Mouse (Mus musculus) hindbrain, embryonic 11.5 days (tissue): ENCODE data around the gene Pcgf3. TPM values are rescaled to one million over a fixed set of nuclear protein-coding genes. Genes with fewer than 3 reads are reported as not detected.

Experiments
- ATAC-seq: fragments of 200-750 bp; cut with Nextera tagmentation; 2 replicates; pipeline ENCODE4 v1.8.0; 2017; ENCODE audit warnings: mild to moderate bottlenecking, moderate TSS enrichment, moderate library complexity; ENCODE audit not compliant: low FRiP score
- DNase-seq: peaks from one replicate; pipeline ENCODE4 v3.0.0-alpha.2; 2015; ENCODE audit warnings: low spot score
- H3K27ac ChIP-seq: fragments of 300-500 bp; sonication (generic); 2 replicates; pipeline ENCODE4 v1.5.1; 2014; ENCODE audit warnings: mild to moderate bottlenecking, low read depth, low read length
- H3K27me3 ChIP-seq: fragments of 300-500 bp; sonication (generic); 2 replicates; pipeline ENCODE4 v1.6.1; 2014; ENCODE audit warnings: mild to moderate bottlenecking, low read length, moderate library complexity, mixed read lengths; ENCODE audit not compliant: control insufficient read depth, insufficient read depth
- H3K36me3 ChIP-seq: fragments of 300-500 bp; sonication (generic); 2 replicates; pipeline ENCODE4 v1.6.1; 2014; ENCODE audit warnings: mild to moderate bottlenecking, low read length, moderate library complexity, mixed read lengths; ENCODE audit not compliant: control insufficient read depth, insufficient read depth
- H3K4me1 ChIP-seq: fragments of 300-500 bp; sonication (generic); replicated peaks from 2 replicates; pipeline ENCODE4 v1.6.1; 2014; ENCODE audit warnings: low read length, mixed read lengths; ENCODE audit not compliant: control insufficient read depth, insufficient read depth
- H3K4me2 ChIP-seq: fragments of 300-500 bp; sonication (generic); replicated peaks from 2 replicates; pipeline ENCODE4 v1.6.1; 2014; ENCODE audit warnings: mild to moderate bottlenecking, low read depth, low read length
- H3K4me3 ChIP-seq: fragments of 300-500 bp; sonication (generic); 2 replicates; pipeline ENCODE4 v1.5.1; 2014; ENCODE audit warnings: low read depth, low read length
- H3K9ac ChIP-seq: fragments of 300-500 bp; sonication (generic); 2 replicates; pipeline ENCODE4 v1.6.1; 2014; ENCODE audit warnings: low read depth, low read length
- H3K9me3 ChIP-seq: fragments of 300-500 bp; sonication (generic); 2 replicates; pipeline ENCODE4 v1.6.1; 2016; ENCODE audit warnings: low read length; ENCODE audit not compliant: control insufficient read depth
- WGBS: fragments of 180-500 bp; shearing (Covaris S2); extraction: QIAGEN DNeasy Blood & Tissue Kit; methylation state at CpG from one replicate; pipeline ENCODE4 v1.1.7; 2014; 5-methylcytosine and 5-hydroxymethylcytosine counted together
- polyA plus RNA-seq: library from polyadenylated mRNA; unstranded; fragments of >200 nt; fragmentation: Nextera tagmentation; extraction: Ambion mirVana; gene quantifications from 2 replicates; pipeline ENCODE4 v1.2.1, GENCODE M21; 2014

The Pcgf3 gene
- 31.8 and 33.1 TPM in 2 replicates for polyA plus RNA-seq

DNA sequence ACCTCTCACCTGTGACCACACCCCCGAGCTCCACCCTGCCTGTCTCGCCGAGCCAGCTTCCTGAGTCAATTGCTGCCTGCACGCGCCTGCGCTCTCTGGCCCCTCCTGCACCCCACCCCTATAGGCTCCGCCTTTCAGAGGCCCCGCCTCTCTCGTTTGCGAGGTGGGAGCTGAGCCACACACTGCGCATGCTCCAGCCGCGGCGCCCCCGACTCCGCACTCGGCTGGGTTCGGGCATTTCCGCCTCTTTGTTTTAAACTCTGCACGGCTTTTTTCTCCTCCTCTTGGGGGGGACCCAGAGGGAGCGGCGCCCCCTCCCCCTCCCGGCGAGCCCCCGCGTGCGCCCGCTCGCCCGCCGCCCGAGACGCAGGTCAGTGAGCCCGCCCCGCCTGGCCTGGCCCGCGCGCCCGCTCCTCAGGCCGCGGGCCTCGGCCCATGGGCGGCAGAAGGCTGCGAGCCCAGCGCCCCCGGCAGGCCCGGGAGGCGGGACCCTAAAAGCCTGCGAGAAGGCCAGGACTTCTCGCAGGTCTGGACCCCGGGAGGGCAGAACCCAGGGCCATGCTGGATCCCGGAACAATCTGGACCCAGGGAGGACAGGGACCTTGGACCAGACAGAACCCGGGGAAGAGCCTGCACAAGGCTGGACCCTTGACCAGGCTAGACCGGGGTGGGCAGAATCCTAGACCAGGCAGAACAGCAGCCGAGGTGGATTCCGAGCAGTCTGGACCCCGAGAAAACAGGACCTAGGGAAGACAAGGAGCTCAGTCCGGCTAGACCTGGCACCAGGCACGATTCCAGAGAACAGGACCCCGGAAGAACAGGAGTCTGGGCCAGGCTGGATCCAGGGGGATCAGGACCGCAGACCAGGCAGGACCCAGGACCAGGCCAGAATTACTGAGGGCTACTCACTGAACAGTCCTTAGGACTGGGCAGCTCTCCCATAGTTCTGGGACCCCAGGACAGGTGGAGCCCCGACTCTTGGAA, at the start of gene Pcgf3:
Gene Pcgf3, plus strand, starts transcription at position 151 of the 984 bp plus-strand sequence.
- Histone ChIP-seq H3K9ac (peak within 1 kb of the TSS; percentile 99), H3K4me2 (peak within 1 kb of the TSS; percentile 95), H3K9me3 (no peaks in the 10 kb centered on the region), H3K36me3 (no peaks in the 10 kb centered on the region), H3K4me1 (peaks cover 11% of the 10 kb centered on the region), H3K27me3 (no peaks in the 10 kb centered on the region), H3K27ac (peak within 1 kb of the TSS; percentile 87), H3K4me3 (peak within 1 kb of the TSS; percentile 96)
- ATAC-seq = peak; percentile 97
- DNase-seq = peak; percentile 98
- WGBS = 1% methylated on average over 58 of the region's 62 CpGs

DNA sequence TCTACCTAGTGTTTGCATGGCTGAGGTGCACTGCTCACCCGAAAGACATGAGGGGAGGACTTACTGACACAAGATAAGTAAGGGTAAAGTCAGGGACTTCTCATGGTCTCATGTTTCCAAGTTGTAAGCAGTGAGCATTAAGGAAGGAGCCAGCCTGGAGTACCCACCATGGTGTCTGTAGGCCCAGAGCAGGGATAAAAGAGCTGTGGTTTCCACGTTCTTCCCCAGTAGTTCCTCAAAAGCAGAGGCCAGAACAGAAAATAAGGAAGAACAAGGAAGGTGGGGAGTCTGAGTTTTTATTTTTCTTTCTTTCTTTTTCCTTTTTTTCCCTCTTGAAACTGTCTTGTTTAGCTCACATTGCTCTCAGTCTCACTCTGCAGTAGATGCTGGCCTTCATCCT, 46.3 kb upstream of the Pcgf3 start:
- WGBS = 81% methylated on average over 2 of the region's 2 CpGs
- Histone ChIP-seq H3K36me3 (no peaks in the 10 kb centered on the region), H3K27ac (no peak overlapping the region), H3K4me2 (no peak overlapping the region), H3K9me3 (no peaks in the 10 kb centered on the region), H3K4me3 (no peak overlapping the region), H3K9ac (no peak overlapping the region), H3K4me1 (no peaks in the 10 kb centered on the region), H3K27me3 (no peaks in the 10 kb centered on the region)
- no peak for ATAC-seq
- DNase-seq = no peak

DNA sequence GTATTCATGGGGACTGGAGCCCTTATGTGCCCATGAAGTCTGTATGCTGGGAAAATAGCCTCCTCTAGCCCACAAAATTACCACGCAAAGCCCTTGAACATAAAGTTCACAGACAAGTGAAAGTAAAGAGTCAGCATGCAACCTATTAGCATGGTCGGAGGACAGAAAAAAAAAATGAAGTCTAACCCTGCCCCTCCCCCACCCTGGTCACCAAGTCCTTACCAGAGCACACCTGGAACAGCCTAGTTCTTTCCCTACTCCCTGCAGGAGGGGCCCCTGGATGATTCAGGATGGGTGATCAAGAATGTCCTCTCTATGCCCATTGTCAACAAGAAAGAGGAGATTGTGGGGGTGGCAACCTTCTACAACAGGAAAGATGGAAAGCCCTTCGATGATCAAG, 38.3 kb upstream of the Pcgf3 start:
- no peak overlapping the region for H3K4me2 ChIP-seq
- no peaks in the 10 kb centered on the region for H3K9me3 ChIP-seq
- ATAC-seq = no peak
- H3K4me1 ChIP-seq = no peaks in the 10 kb centered on the region
- H3K27me3 ChIP-seq = no peaks in the 10 kb centered on the region
- no peak overlapping the region for H3K9ac ChIP-seq
- DNase-seq = no peak
- no peaks in the 10 kb centered on the region for H3K36me3 ChIP-seq
- 86% methylated on average over 3 of the region's 3 CpGs for WGBS
- H3K27ac ChIP-seq = no peak overlapping the region
- no peak overlapping the region for H3K4me3 ChIP-seq

DNA sequence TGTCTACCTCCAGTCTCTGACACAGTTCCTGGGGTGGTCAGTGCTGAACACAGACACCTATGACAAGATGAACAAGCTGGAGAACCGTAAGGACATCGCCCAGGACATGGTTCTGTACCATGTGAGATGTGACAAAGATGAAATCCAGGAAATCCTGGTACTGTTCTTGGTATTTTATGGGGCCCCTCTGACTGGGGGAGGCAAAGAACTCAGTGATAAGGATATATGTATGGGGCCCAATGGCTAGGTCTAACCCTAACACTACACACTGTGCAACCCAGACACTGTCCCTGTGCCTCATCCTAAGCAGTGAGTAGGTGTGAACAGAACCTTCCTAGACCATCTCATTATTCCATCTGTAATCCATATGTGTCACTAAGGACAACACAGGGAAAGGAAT, 37.6 kb upstream of the Pcgf3 start:
- H3K27ac ChIP-seq = no peak overlapping the region

DNA sequence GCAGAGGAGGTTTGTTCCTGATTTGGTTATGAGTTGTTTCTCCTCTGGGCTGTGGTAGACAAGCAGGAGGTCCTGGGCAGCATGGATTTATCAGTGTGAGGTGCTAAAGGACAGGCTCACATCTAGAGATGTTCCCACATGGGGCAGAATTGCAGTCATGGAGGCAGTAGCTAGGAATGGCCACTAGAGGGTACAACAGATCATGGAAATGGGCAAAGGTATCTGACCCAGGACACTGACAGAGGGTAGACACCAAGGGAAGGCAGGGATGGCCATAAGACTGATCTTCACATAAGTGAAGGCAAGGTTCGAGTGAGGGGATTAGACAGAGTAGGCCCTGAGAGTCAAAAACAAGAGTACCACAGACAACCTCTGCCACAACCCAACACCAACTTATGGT, 33.8 kb upstream of the Pcgf3 start:
- Histone ChIP-seq H3K9ac (no peak overlapping the region), H3K36me3 (0 out of 2 replicates have a peak, but pooled peaks cover 2% of the 10 kb centered on the region), H3K4me3 (no peak overlapping the region), H3K27me3 (no peaks in the 10 kb centered on the region), H3K4me1 (no peaks in the 10 kb centered on the region), H3K9me3 (no peaks in the 10 kb centered on the region), H3K27ac (no peak overlapping the region), H3K4me2 (no peak overlapping the region)
- 0 out of 2 replicates have a peak, but pooled peaks have one; percentile 35 for ATAC-seq
- DNase-seq = peak; percentile 49
- 70% methylated on average over 1 of the region's 1 CpGs for WGBS

More for the DNA sequence above, 37.6 kb upstream of the Pcgf3 start:
- Histone ChIP-seq H3K9ac (no peak overlapping the region), H3K4me2 (no peak overlapping the region), H3K4me1 (no peaks in the 10 kb centered on the region), H3K9me3 (no peaks in the 10 kb centered on the region), H3K36me3 (no peaks in the 10 kb centered on the region), H3K27me3 (no peaks in the 10 kb centered on the region), H3K4me3 (no peak overlapping the region)
- WGBS = 94% methylated on average over 2 of the region's 2 CpGs
- DNase-seq (no peak), ATAC-seq (no peak)

DNA sequence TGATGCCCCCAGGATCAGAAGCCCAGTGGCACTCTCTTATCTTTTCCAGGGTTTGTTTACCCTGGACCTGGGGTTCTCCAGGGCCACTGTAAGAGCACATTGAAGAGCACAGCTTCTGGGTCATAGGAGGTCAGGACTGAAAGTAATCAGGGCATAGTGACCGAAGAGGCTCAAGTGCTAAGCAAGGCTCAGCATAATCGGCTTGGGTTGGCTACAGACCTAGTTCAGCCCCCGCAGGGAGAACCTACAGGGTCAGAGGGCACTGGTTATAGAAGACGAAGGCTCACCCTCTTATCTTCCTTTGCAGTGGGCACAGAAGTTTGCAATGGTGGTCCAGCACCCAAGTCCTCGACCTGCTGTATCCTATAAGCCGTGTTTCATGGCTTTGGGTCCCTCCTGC, 29.8 kb upstream of the Pcgf3 start:
- no peak for ATAC-seq
- H3K4me1 ChIP-seq = peaks cover 3% of the 10 kb centered on the region
- H3K9ac ChIP-seq = no peak overlapping the region
- 92% methylated on average over 6 of the region's 6 CpGs for WGBS
- no peaks in the 10 kb centered on the region for H3K27me3 ChIP-seq
- DNase-seq = no peak
- H3K36me3 ChIP-seq = 0 out of 2 replicates have a peak, but pooled peaks cover 2% of the 10 kb centered on the region
- no peak overlapping the region for H3K4me2 ChIP-seq
- no peaks in the 10 kb centered on the region for H3K9me3 ChIP-seq
- no peak overlapping the region for H3K27ac ChIP-seq
- H3K4me3 ChIP-seq = no peak overlapping the region

DNA sequence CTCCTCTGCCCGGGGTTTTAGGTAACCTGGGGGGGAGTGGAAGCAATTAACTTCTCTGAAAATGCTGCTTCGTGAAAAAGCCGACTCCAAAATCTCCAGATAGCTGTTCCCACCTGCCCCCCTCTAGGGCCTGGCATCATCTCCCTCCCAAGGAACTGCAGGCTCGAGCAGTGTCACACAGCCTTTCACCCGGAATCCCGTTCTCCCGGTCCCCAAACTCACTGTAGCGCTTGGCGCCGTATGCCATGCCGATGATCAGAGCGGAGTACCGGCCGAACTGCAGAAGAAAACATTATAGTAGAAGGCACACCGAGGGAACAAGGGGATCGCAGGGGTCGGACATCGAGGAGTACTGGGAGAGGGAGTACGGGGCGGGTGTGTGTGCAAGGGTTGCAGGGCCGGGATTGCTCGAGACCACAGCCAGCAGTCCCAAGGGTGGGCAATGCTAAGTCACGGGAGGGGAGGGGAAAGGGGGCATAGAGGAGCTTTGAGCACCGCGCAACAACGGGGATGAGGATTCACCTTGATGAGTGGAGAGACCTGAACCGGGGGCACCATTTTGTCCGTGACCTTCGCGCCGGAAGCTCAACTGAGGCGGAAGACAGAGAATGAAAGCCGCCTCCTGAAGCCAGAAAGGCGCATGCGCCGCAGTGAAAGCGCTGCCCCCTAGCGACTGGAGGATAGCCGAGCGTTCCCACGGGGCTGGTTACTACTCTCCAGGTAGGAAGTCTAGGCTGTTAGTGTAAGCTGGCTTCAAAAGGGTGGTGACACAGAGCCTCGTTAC, 27.0 kb upstream of the Pcgf3 start, which contains the start of gene Atp5k:
Gene Atp5k, minus strand, starts transcription at position 645 of the 784 bp plus-strand sequence.
- H3K9me3 ChIP-seq = no peaks in the 10 kb centered on the region
- H3K4me1 ChIP-seq = peaks cover 3% of the 10 kb centered on the region
- 0 out of 2 replicates have a peak, but pooled peaks cover 2% of the 10 kb centered on the region for H3K36me3 ChIP-seq
- ATAC-seq = peak; percentile 83
- DNase-seq = peak; percentile 95
- peak within 1 kb of the TSS; percentile 94 for H3K4me3 ChIP-seq
- H3K27me3 ChIP-seq = no peaks in the 10 kb centered on the region
- H3K9ac ChIP-seq = peak within 1 kb of the TSS; percentile 88
- H3K27ac ChIP-seq = no peak within 1 kb of the TSS
- H3K4me2 ChIP-seq = peak within 1 kb of the TSS; percentile 59
- 1% methylated on average over 42 of the region's 42 CpGs for WGBS

DNA sequence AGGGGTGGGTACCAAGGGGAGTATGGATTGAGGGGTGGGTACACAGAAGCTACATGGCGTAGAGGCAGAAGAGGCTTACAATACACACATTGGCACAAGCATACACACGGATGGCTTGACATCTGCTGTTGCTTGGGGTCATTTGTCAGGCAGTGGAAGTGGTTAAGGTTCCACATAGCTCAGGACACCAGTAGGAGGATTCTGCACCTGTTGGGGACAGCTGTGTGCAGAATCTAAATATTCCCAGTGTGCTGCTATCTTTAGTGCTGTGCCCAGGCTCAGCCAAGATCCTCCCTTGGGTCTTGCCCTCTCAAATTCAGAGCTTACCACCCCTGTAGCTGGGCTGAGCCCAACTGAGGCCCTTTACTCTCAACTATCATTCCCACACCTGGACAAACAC, 24.9 kb upstream of the Pcgf3 start:
- H3K27ac ChIP-seq = no peak overlapping the region
- H3K4me1 ChIP-seq = peaks cover 3% of the 10 kb centered on the region
- H3K9ac ChIP-seq = no peak overlapping the region
- no peak for DNase-seq
- no peak overlapping the region for H3K4me3 ChIP-seq
- no peaks in the 10 kb centered on the region for H3K9me3 ChIP-seq
- no peak overlapping the region for H3K4me2 ChIP-seq
- no peak for ATAC-seq
- no peaks in the 10 kb centered on the region for H3K27me3 ChIP-seq
- WGBS = 78% methylated on average over 2 of the region's 2 CpGs
- H3K36me3 ChIP-seq = no peaks in the 10 kb centered on the region
